Mouse (Mus musculus) layer of hippocampus, adult 6 months (tissue): ENCODE results near the gene Gm10591. TPM values are rescaled to one million over a fixed set of nuclear protein-coding genes. Genes with fewer than 3 reads are reported as not detected.

Experiments
- long read RNA-seq, 2 experiments: library from polyadenylated mRNA; unstranded; transcript quantifications; one replicate each; pipeline ENCODE4 v2.0.0; 2019 to 2020
- polyA plus RNA-seq: library from polyadenylated mRNA; unstranded; fragments of <200 nt; fragmentation: Nextera tagmentation; gene quantifications from 2 replicates; pipeline ENCODE4 v1.2.3, GENCODE M21; 2021

The Gm10591 gene
- polyA plus RNA-seq: not detected in 2 replicates
- long read RNA-seq, experiment 1: 0 reads
- long read RNA-seq, experiment 2: 0 reads

DNA sequence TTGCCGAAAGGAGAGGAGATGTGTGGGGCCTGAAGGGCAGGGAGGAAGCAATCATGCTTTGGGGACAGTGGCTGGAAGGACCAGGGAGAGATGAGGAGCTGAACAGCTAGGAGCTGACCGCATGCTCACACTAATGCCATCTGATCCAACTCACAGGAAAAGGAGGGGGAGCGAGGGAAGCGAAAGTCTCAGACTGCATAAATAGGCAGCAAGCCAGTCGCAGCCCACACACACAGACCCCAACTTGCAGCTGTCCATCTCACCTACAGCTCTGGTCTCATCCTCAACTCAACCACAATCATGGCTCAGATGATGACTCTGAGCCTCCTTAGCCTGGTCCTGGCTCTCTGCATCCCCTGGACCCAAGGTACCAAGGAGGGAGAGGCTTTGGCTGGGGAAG, at the start of gene Gm10591:
Gene Gm10591 (plus strand): TSS at position 301 of the 400 bp plus-strand sequence.

DNA sequence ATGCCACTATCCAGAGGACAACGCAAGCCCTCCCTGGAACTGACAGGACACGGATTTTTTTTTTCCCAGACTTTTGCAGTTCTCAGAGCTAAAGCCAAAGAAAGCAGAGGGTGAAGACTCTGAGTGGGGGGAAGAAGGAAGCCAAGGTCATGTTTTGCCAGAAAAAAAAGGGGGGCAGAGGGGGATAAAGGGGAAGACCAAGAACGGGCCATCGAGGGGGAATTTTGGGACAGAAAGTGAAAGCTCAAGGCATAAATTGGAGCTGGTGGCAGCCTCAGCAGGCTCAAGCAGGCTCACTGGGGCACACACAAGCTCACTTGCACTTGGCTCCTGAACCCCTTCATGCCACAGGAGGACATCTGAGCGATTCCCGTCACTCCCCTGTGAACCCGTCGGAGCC, 17.4 kb downstream of the Gm10591 start, which contains the start of gene Gm2564:
Gene Gm2564 (plus strand): TSS at position 301 of the 400 bp plus-strand sequence.

DNA sequence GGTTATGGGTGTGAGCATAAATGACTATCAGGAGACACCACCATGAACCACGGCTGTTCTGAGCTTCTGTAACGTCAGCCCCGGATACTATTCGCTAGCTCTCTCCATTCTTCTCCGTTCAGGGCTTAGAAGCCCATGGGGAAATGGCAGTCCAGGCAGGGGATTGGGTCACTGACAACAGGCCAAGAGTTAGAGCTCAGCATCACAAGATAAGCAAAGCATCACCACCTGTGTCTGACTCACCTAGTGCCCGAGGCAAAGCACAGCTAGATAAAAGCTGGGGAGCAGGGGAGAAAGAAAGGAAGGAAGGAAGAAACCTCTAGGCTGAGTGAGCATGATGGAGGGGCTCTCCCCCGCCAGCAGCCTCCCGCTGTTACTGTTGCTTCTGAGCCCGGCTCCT, 43.0 kb downstream of the Gm10591 start, which contains the start of gene Ccl27b:
Gene Ccl27b (plus strand): TSS at position 301 of the 400 bp plus-strand sequence.

DNA sequence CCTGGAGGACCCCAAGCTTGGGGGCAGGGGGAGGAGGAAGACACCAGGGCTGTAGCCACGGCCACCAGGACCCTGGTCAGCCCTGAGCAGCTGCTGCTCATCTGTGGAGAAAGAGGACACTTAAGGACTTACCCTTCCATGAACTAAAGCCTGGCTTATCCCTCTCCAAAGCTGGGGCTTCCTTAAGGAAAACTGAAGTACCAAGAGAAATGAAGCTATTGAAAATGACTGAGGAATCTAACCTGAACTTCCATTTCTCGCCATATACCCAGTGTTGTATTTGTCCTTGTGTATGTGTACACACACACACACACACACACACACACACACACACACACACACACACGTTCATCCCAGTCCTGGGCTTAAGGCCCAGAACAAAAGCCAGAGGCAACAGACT, 49.8 kb downstream of the Gm10591 start, which contains the start of gene Il11ra2:
Gene Il11ra2 (minus strand): TSS at position 101 of the 400 bp plus-strand sequence.

Other genes with a start within 250 kb of the Gm10591 start
- 1.7 TPM in 1 of 2 replicates, not detected in the other for gene Gm21586, start 172.8 kb upstream of the Gm10591 start, polyA plus RNA-seq
- 0.06 and 0.10 TPM in 2 replicates for gene Gm2163, start 145.4 kb upstream of the Gm10591 start, polyA plus RNA-seq
- gene Fam205a2, start 84.0 kb upstream of the Gm10591 start, polyA plus RNA-seq: 0.31 TPM in 1 of 2 replicates, not detected in the other
- gene Gm2564, start 17.5 kb downstream of the Gm10591 start, polyA plus RNA-seq: 0.55 and 0.89 TPM in 2 replicates
- gene Ccl27b, start 43.1 kb downstream of the Gm10591 start, polyA plus RNA-seq: not detected in 2 replicates
- gene Il11ra2, start 49.7 kb downstream of the Gm10591 start, polyA plus RNA-seq: 0.44 and 0.49 TPM in 2 replicates
- not detected in 2 replicates for gene 4930578G10Rik, start 123.3 kb downstream of the Gm10591 start, polyA plus RNA-seq
- gene Ccl19, start 144.4 kb downstream of the Gm10591 start, polyA plus RNA-seq: 1.3 and 1.5 TPM in 2 replicates
- gene Ccl21a, start 161.8 kb downstream of the Gm10591 start, polyA plus RNA-seq: 0.19 and 0.38 TPM in 2 replicates
- 0.04 TPM in 1 of 2 replicates, not detected in the other for gene Fam205a1, start 241.7 kb downstream of the Gm10591 start, polyA plus RNA-seq
- 0.64 TPM in 2 replicates for gene Gm12394, start 244.6 kb downstream of the Gm10591 start, polyA plus RNA-seq